Mouse (Mus musculus) bone marrow, adult 2 months (tissue): ENCODE results near the gene Zbtb49.

ENCODE experiments used
- CTCF ChIP-seq: fragments of 200-500 bp; IDR thresholded peaks from 2 replicates; pipeline ENCODE4 v1.5.1; 2011; ENCODE audit warnings: low read length, control low read depth; ENCODE audit not compliant: control insufficient read depth, insufficient read depth
- POLR2A ChIP-seq: fragments of 200-500 bp; IDR thresholded peaks from 2 replicates; pipeline ENCODE4 v1.6.1; 2011; ENCODE audit warnings: low read depth, mild to moderate bottlenecking, control low read depth, low read length, borderline replicate concordance; ENCODE audit not compliant: control insufficient read depth

DNA sequence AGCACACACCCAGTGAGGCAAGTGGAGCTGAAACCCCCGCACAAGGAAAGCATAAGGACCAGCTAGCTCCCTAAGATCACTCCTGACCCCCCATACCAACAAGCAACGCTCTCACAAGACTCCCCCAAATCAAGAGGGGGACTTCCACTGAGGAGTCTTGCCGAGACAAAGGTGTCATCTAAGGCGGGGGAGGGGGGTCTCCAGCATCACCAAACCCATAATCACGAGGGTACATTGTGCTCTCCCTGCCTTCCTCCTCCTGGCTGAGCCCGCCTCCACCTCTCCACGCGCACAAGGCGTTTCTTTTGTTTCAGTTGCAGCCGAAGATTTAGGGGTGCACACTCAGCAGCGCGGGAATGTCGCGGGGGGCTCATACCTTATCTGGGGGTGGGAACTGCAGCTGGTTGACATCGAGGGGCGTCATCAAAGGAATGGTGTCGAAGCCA is 61.7 kb downstream of the Zbtb49 start:
- TF ChIP-seq CTCF = no peak
- TF ChIP-seq POLR2A = no peak
